Mouse (Mus musculus): ENCODE data around the gene Tnfrsf21.

Tnfrsf21 gene

DNA sequence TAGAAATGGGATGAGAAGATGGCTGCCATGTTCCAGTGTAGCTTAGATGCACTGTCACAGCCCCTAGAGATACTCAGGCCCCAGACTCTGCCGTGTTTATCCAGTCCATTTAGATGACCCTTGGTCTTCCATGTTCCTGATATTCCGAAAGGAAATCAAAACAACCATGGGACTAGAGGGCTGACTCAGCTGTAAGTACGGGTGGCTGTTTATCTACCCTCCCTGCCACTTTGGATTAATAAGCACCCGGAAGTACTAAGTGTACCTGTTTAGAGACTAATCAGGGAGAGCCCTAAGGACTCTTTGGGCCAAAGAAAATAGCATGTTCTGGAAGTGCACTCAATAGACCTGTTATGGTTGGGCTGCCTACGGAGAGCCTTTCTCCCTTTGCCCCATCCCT is 64.9 kb downstream of the Tnfrsf21 start:
- peak; percentile 28 for DNase-seq

DNA sequence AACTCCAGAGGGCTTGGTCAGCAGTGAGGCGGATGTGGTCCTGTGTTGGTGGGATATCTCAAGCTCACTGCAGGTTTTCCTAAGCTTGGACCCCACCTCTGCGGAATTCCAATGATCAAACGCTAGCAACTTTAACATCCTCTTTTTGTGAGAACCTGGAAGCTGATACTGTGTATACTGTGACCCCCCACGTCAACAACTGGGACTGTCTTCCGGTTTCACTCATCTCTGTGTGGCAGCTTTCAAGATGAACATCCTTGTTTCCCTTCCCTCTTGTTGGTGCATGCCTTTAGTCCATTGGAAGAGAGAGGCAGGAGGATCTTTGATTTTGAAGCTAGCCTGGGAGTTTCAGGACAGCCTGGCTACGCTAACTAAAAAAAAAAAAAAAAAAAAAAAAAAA is 73.1 kb downstream of the Tnfrsf21 start:
- DNase-seq = no peak

DNA sequence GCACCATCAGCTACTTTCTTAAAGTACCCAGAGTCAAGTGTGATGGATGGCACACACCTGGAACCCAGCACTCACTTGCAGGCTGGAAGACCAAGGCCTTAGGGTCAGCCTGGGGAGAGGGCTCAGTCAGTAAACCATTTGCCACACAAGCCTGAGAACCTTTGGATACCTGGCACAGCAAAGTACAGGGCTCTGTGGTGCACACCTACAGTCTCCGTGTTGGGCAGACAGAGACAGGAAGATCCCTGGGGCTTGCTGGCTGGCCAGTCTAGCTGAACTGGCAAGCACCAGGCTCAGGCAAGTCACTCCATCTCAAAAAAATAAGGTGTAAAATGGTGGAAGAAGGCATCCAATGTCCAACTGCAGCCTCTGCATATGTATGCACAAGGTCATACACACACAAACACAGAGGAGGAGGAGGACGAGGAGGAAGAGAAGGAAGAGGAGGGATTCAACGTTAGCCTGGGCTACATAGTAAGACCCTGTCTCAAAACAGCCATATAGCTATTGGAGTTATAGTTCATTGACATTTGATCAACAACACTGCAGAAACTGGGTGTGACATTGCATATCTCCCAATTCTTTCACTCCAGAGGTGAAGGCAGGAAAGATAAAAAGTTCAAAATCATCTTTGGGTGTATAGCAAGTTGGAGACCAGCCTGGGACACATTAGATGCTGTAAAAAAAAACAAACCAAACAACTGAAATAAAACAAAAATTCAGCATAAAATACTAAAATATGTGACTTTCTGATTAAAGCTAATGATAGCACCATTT is 74.8 kb downstream of the Tnfrsf21 start:
- DNase-seq = no peak

- DNase-seq = peak; percentile 39
Measured at GRCm38 (mm10) chr17:43092280-43092995, 76.1 kb downstream of the Tnfrsf21 start.

DNA sequence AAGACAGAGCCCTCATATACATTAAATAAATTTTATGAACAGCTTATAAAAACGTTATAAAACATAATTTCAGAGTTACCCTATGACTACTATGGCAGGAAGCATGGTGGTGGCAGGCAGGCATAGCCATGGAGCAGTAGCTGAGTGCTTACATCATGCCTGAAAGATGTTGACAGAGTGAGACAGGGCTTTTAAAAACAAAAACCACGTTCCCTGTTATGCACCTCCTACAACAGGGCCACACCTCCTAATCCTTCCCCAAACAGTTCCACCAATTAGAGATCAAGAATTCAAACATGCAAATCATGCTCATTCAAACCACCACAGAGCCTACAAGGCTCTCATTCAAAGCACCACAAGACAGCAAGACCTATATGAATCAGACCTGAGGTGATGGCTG is 77.9 kb downstream of the Tnfrsf21 start:
- DNase-seq = no peak

GRCm38 (mm10) chr17:43097101-43097688 is 80.8 kb downstream of the Tnfrsf21 start:
- DNase-seq = no peak

- no peak for DNase-seq
Measured at GRCm38 (mm10) chr17:43106108-43106507, 89.8 kb downstream of the Tnfrsf21 start.

GRCm38 (mm10) chr17:43107338-43107737 is 91.0 kb downstream of the Tnfrsf21 start:
- DNase-seq = no peak

- no peak for DNase-seq
Measured at GRCm38 (mm10) chr17:43109501-43109900, 93.1 kb downstream of the Tnfrsf21 start.

- no peak for DNase-seq
Measured at GRCm38 (mm10) chr17:43110168-43110885, 94.0 kb downstream of the Tnfrsf21 start.

DNA sequence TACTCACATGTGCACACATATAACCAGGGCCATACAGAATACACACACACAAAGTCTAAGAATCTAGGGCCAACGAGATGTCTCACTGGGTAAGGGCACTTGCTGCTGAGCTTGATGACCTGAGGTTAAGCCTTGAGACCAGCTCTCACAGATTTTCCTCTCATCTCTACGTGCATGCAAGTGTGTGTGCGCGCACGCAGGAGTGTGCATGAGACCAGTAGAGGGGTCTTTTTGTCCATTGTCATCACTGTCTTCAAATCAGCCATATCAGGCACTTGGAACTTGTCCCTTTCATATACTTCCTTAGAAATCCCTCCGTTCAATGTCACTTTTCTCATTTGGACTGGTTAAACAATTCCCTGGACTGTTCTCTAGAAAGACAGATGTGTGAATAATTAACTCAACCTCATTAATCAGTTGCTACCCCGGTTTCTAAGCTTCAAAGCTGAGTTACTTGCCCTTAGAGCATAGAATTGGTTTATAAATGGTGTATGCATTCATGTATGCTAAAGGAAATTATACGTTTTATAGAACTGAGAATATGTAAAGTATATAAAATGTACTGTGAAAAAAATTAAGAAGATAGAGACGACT is 97.1 kb downstream of the Tnfrsf21 start:
- DNase-seq = no peak

GRCm38 (mm10) chr17:43114086-43114581 is 97.8 kb downstream of the Tnfrsf21 start:
- no peak for DNase-seq

DNA sequence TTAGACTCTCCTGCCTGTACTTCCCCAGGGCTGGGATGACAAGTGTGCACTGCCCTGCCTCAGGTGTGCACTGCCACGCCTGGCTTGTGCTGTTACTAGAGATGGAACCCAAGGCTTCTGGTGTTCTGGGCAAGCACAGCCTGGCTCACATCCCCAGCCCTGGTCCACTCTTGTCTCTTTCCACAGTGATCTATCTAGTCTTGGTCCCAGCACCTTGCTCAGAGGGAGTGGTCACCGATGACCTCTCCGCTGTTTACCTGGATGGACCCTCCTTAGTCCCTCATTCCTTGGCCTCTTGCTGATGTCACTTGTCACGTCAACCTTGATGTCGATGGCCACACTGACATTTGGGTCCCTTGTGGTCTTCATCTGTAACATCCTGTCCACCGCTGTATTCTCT is 98.6 kb downstream of the Tnfrsf21 start:
- no peak for DNase-seq

- DNase-seq = no peak
Measured at GRCm38 (mm10) chr17:43116748-43117147, 100.4 kb downstream of the Tnfrsf21 start.

- DNase-seq = no peak
Measured at GRCm38 (mm10) chr17:43119446-43119845, 103.1 kb downstream of the Tnfrsf21 start.

DNA sequence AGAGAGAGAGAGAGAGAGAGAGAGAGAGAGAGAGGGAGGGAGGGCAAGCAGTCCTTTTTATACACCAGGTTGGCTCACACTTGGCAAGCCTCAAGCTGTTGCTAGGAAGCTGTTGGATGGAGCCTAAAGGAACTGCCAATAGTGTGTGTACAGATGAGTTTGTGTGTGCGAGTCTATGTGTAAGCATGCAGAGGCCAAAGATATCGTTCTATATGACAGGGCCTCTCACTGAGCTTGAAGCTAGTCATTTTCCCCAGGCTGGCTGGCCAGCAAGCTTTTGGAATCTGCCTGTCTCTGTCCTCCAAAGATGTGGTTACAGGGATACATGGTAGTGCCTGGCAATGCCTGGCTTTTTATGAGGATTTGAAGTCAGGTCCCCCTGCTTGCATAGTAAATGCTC is 104.7 kb downstream of the Tnfrsf21 start:
- DNase-seq = no peak

- no peak for DNase-seq
Measured at GRCm38 (mm10) chr17:43128305-43128704, 112.0 kb downstream of the Tnfrsf21 start.

- DNase-seq = no peak
Measured at GRCm38 (mm10) chr17:43128908-43129533, 112.7 kb downstream of the Tnfrsf21 start.

- no peak for DNase-seq
Measured at GRCm38 (mm10) chr17:43130115-43130869, 113.9 kb downstream of the Tnfrsf21 start.

DNA sequence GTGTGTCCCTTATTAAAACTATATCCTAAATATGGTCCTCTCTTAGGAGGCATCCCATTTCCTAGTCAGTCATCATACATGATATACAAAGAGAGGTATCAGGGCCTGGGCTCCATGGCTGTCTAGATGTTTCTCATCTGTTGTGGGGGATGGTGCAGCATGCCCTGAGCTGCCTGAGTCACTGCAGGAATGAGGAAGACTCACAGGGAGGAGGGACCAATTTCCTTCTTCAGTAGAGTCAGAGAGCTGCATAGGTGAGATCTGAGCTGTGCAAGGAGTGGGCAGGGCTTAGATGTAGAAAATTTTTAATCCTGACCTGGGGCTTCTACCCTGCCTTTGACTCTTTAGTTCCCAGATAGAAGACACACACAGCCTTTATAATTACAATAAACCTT is 114.5 kb downstream of the Tnfrsf21 start:
- DNase-seq = no peak

DNA sequence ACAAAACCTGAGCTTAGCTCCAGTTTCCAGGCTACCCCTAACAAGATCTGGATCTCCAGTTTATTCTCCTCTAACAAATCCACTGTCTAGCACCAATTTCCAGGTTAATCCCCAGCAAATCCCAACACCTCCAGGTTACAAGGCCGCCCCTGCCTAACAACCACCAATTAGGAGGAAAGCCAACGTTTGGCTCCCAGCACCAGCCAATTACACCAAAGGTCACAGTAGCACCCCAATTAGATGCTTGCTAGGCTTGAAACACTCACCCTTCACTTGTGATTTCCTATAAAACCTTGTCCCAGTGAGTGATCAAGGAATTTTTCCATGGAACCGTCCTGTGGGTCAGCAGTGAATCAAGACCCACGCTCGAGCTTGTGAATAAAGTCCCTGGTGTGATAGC is 116.1 kb downstream of the Tnfrsf21 start:
- DNase-seq = no peak
